Mouse (Mus musculus): ENCODE data around the gene Cmtm2a.
A peak's percentile ranks its signal among the peaks of the same experiment; 100 is the strongest.
"Not testable (repeated sequence)": the region's sequence is repeated elsewhere in the genome, so short reads cannot be mapped to it uniquely, and the experiment has no call there.

Cmtm2a gene

GRCm38 (mm10) chr8:104293081-104293480, at the start of gene Cmtm2a:
Gene Cmtm2a, minus strand, starts transcription at chr8:104293181.
- DNase-seq = not testable (repeated sequence)

GRCm38 (mm10) chr8:104342426-104342825, 49.4 kb upstream of the Cmtm2a start:
- no peak for DNase-seq

- no peak for DNase-seq
Measured at GRCm38 (mm10) chr8:104341678-104342077, 48.7 kb upstream of the Cmtm2a start.

- DNase-seq = no peak
Measured at GRCm38 (mm10) chr8:104341106-104341561, 48.2 kb upstream of the Cmtm2a start.

- peak; percentile 93 for DNase-seq
Measured at GRCm38 (mm10) chr8:104340233-104341105, 47.5 kb upstream of the Cmtm2a start.

- DNase-seq = no peak
Measured at GRCm38 (mm10) chr8:104339983-104340232, 46.9 kb upstream of the Cmtm2a start.

GRCm38 (mm10) chr8:104339229-104339982, 46.4 kb upstream of the Cmtm2a start, which contains the start of gene Cmtm3:
Gene Cmtm3, plus strand, starts transcription at chr8:104339410.
- no peak for DNase-seq

- DNase-seq = peak; percentile 59
Measured at GRCm38 (mm10) chr8:104337890-104338289, 44.9 kb upstream of the Cmtm2a start.

GRCm38 (mm10) chr8:104336806-104337205, 43.8 kb upstream of the Cmtm2a start:
- DNase-seq = no peak

- no peak for DNase-seq
Measured at GRCm38 (mm10) chr8:104334196-104334595, 41.2 kb upstream of the Cmtm2a start.

- no peak for DNase-seq
Measured at GRCm38 (mm10) chr8:104333786-104334185, 40.8 kb upstream of the Cmtm2a start.

- no peak for DNase-seq
Measured at GRCm38 (mm10) chr8:104332665-104333631, 40.0 kb upstream of the Cmtm2a start.

- DNase-seq = not testable (repeated sequence)
Measured at GRCm38 (mm10) chr8:104321930-104322329, 28.9 kb upstream of the Cmtm2a start, which contains the start of gene Cmtm2b. Gene Cmtm2b, plus strand, starts transcription at chr8:104322230.

GRCm38 (mm10) chr8:104321267-104321666, 28.3 kb upstream of the Cmtm2a start, which contains the start of gene Gm11020:
Gene Gm11020, plus strand, starts transcription at chr8:104321567.
- not testable (repeated sequence) for DNase-seq

GRCm38 (mm10) chr8:104313311-104313710, 20.3 kb upstream of the Cmtm2a start:
- no peak for DNase-seq

- DNase-seq = not testable (repeated sequence)
Measured at GRCm38 (mm10) chr8:104312023-104312422, 19.0 kb upstream of the Cmtm2a start.

- not testable (repeated sequence) for DNase-seq
Measured at GRCm38 (mm10) chr8:104309441-104310155, 16.6 kb upstream of the Cmtm2a start, which contains the start of the genes Gm45711 and Cmtm1. Gene Gm45711, minus strand, starts transcription at chr8:104310081. Gene Cmtm1, minus strand, starts transcription at chr8:104310145.

- not testable (repeated sequence) for DNase-seq
Measured at GRCm38 (mm10) chr8:104308341-104308740, 15.4 kb upstream of the Cmtm2a start.

GRCm38 (mm10) chr8:104304962-104305361, 12.0 kb upstream of the Cmtm2a start:
- no peak for DNase-seq

- DNase-seq = not testable (repeated sequence)
Measured at GRCm38 (mm10) chr8:104302536-104302935, 9.6 kb upstream of the Cmtm2a start.

GRCm38 (mm10) chr8:104301577-104301976, 8.6 kb upstream of the Cmtm2a start:
- not testable (repeated sequence) for DNase-seq

- no peak for DNase-seq
Measured at GRCm38 (mm10) chr8:104294396-104294795, 1.4 kb upstream of the Cmtm2a start.

Data from thymus, postnatal 4 days (tissue).